Mouse (Mus musculus): ENCODE measurements around the gene Irak2. TPM values are rescaled to one million over a fixed set of nuclear protein-coding genes. Genes with fewer than 3 reads are reported as not detected.

Gene Irak2
- polyA plus RNA-seq, 1 experiment: 45.9 TPM

- H3K27me3 ChIP-seq (ENCODE audit: control insufficient read depth, insufficient read depth, insufficient read length): no peaks in the 10 kb centered on the region
- H3K4me3 ChIP-seq (ENCODE audit: insufficient read depth, poor library complexity, severe bottlenecking): no peak overlapping the region
- TF ChIP-seq MYOD1 (IDR thresholded peaks at IDR 0.05; ENCODE audit: control insufficient read depth, insufficient read length, low read depth) (no peak), FOSL1 (IDR thresholded peaks at IDR 0.05; ENCODE audit: insufficient read depth, low read length, poor library complexity, severe bottlenecking) (no peak), USF1 (IDR thresholded peaks at IDR 0.05; ENCODE audit: low read depth) (no peak), MAX (IDR thresholded peaks at IDR 0.05) (no peak), CEBPB (IDR thresholded peaks at IDR 0.05; ENCODE audit: low read depth) (no peak), MYOG (IDR thresholded peaks at IDR 0.05; ENCODE audit: control insufficient read depth, extremely low read depth, insufficient read length) (no peak), CTCF (IDR thresholded peaks at IDR 0.05; ENCODE audit: control insufficient read depth, insufficient read depth, insufficient read length) (no peak)
- H3K36me3 ChIP-seq (ENCODE audit: control insufficient read depth, insufficient read depth): peaks cover 84% of the 10 kb centered on the region
- peaks cover 2% of the 10 kb centered on the region for H3K79me3 ChIP-seq (ENCODE audit: low read depth)
- no peaks in the 10 kb centered on the region for H3K79me2 ChIP-seq (ENCODE audit: control insufficient read depth, insufficient read depth)
- H3ac ChIP-seq (ENCODE audit: control insufficient read depth, insufficient read length, low read depth): no peak overlapping the region
Observed at GRCm38 (mm10) chr6:113714276-113714675, 76.0 kb downstream of the Irak2 start.

GRCm38 (mm10) chr6:113714797-113715196, 76.5 kb downstream of the Irak2 start:
- Histone ChIP-seq H3K79me3 (ENCODE audit: low read depth) (peaks cover 2% of the 10 kb centered on the region), H3K36me3 (ENCODE audit: control insufficient read depth, insufficient read depth) (peaks cover 81% of the 10 kb centered on the region), H3K27me3 (ENCODE audit: control insufficient read depth, insufficient read depth, insufficient read length) (no peaks in the 10 kb centered on the region), H3ac (ENCODE audit: control insufficient read depth, insufficient read length, low read depth) (no peak overlapping the region), H3K4me3 (ENCODE audit: insufficient read depth, poor library complexity, severe bottlenecking) (no peak overlapping the region), H3K79me2 (ENCODE audit: control insufficient read depth, insufficient read depth) (no peaks in the 10 kb centered on the region)
- TF ChIP-seq MYOD1 (IDR thresholded peaks at IDR 0.05; ENCODE audit: control insufficient read depth, insufficient read length, low read depth) (no peak), CTCF (IDR thresholded peaks at IDR 0.05; ENCODE audit: control insufficient read depth, insufficient read depth, insufficient read length) (no peak), MYOG (IDR thresholded peaks at IDR 0.05; ENCODE audit: control insufficient read depth, extremely low read depth, insufficient read length) (no peak), MAX (IDR thresholded peaks at IDR 0.05) (no peak), CEBPB (IDR thresholded peaks at IDR 0.05; ENCODE audit: low read depth) (no peak), FOSL1 (IDR thresholded peaks at IDR 0.05; ENCODE audit: insufficient read depth, low read length, poor library complexity, severe bottlenecking) (no peak), USF1 (IDR thresholded peaks at IDR 0.05; ENCODE audit: low read depth) (no peak)

GRCm38 (mm10) chr6:113717541-113717940, 79.3 kb downstream of the Irak2 start:
- TF ChIP-seq FOSL1 (IDR thresholded peaks at IDR 0.05; ENCODE audit: insufficient read depth, low read length, poor library complexity, severe bottlenecking) (no peak), USF1 (IDR thresholded peaks at IDR 0.05; ENCODE audit: low read depth) (no peak), MYOD1 (IDR thresholded peaks at IDR 0.05; ENCODE audit: control insufficient read depth, insufficient read length, low read depth) (no peak), CTCF (IDR thresholded peaks at IDR 0.05; ENCODE audit: control insufficient read depth, insufficient read depth, insufficient read length) (no peak), MYOG (IDR thresholded peaks at IDR 0.05; ENCODE audit: control insufficient read depth, extremely low read depth, insufficient read length) (no peak), CEBPB (IDR thresholded peaks at IDR 0.05; ENCODE audit: low read depth) (no peak), MAX (IDR thresholded peaks at IDR 0.05) (no peak)
- H3K79me2 ChIP-seq (ENCODE audit: control insufficient read depth, insufficient read depth): no peaks in the 10 kb centered on the region
- peaks cover 2% of the 10 kb centered on the region for H3K79me3 ChIP-seq (ENCODE audit: low read depth)
- peaks cover 61% of the 10 kb centered on the region for H3K36me3 ChIP-seq (ENCODE audit: control insufficient read depth, insufficient read depth)
- H3ac ChIP-seq (ENCODE audit: control insufficient read depth, insufficient read length, low read depth): no peak overlapping the region
- H3K27me3 ChIP-seq (ENCODE audit: control insufficient read depth, insufficient read depth, insufficient read length): no peaks in the 10 kb centered on the region
- H3K4me3 ChIP-seq (ENCODE audit: insufficient read depth, poor library complexity, severe bottlenecking): no peak overlapping the region

GRCm38 (mm10) chr6:113719878-113720277, 81.6 kb downstream of the Irak2 start, which contains the start of gene Ghrl:
Gene Ghrl, minus strand, starts transcription at chr6:113719880.
- H3K36me3 ChIP-seq (ENCODE audit: control insufficient read depth, insufficient read depth): peaks cover 47% of the 10 kb centered on the region
- H3ac ChIP-seq (ENCODE audit: control insufficient read depth, insufficient read length, low read depth): no peak within 1 kb of the TSS
- no peaks in the 10 kb centered on the region for H3K79me3 ChIP-seq (ENCODE audit: low read depth)
- no peak within 1 kb of the TSS for H3K4me3 ChIP-seq (ENCODE audit: insufficient read depth, poor library complexity, severe bottlenecking)
- no peaks in the 10 kb centered on the region for H3K79me2 ChIP-seq (ENCODE audit: control insufficient read depth, insufficient read depth)
- TF ChIP-seq CEBPB (IDR thresholded peaks at IDR 0.05; ENCODE audit: low read depth) (no peak), USF1 (IDR thresholded peaks at IDR 0.05; ENCODE audit: low read depth) (no peak), MYOD1 (IDR thresholded peaks at IDR 0.05; ENCODE audit: control insufficient read depth, insufficient read length, low read depth) (no peak), CTCF (IDR thresholded peaks at IDR 0.05; ENCODE audit: control insufficient read depth, insufficient read depth, insufficient read length) (no peak), FOSL1 (IDR thresholded peaks at IDR 0.05; ENCODE audit: insufficient read depth, low read length, poor library complexity, severe bottlenecking) (no peak), MAX (IDR thresholded peaks at IDR 0.05) (no peak), MYOG (IDR thresholded peaks at IDR 0.05; ENCODE audit: control insufficient read depth, extremely low read depth, insufficient read length) (no peak)
- H3K27me3 ChIP-seq (ENCODE audit: control insufficient read depth, insufficient read depth, insufficient read length): no peaks in the 10 kb centered on the region

DNA sequence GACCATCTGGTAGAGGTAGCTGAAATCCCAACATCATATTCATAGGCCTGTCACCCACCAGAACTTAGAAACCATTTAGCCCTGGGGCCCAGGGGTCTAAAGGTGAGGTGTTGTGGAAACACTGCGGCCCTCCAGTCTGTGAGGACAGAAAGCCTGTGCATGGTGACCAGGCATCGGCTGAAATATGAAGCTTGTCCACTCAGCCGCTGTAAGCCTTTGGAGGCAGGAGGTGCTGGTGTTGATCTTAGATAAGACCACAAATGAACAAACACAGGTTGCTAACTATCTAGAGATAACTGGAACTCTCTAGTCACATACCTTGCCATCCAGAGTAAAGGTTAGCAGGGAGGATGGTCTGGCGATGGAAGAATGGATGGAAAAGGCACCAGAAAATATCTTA, 82.8 kb downstream of the Irak2 start:
- Histone ChIP-seq H3ac (ENCODE audit: control insufficient read depth, insufficient read length, low read depth) (no peak overlapping the region), H3K79me3 (ENCODE audit: low read depth) (no peaks in the 10 kb centered on the region), H3K4me3 (ENCODE audit: insufficient read depth, poor library complexity, severe bottlenecking) (no peak overlapping the region), H3K27me3 (ENCODE audit: control insufficient read depth, insufficient read depth, insufficient read length) (no peaks in the 10 kb centered on the region), H3K36me3 (ENCODE audit: control insufficient read depth, insufficient read depth) (peaks cover 48% of the 10 kb centered on the region), H3K79me2 (ENCODE audit: control insufficient read depth, insufficient read depth) (no peaks in the 10 kb centered on the region)
- TF ChIP-seq CEBPB (IDR thresholded peaks at IDR 0.05; ENCODE audit: low read depth): no peak
- TF ChIP-seq FOSL1 (IDR thresholded peaks at IDR 0.05; ENCODE audit: insufficient read depth, low read length, poor library complexity, severe bottlenecking): no peak
- TF ChIP-seq USF1 (IDR thresholded peaks at IDR 0.05; ENCODE audit: low read depth): no peak
- no peak for TF ChIP-seq CTCF (IDR thresholded peaks at IDR 0.05; ENCODE audit: control insufficient read depth, insufficient read depth, insufficient read length)
- no peak for TF ChIP-seq MAX (IDR thresholded peaks at IDR 0.05)
- TF ChIP-seq MYOD1 (IDR thresholded peaks at IDR 0.05; ENCODE audit: control insufficient read depth, insufficient read length, low read depth): no peak
- TF ChIP-seq MYOG (IDR thresholded peaks at IDR 0.05; ENCODE audit: control insufficient read depth, extremely low read depth, insufficient read length): no peak

Measured in C2C12 (cell line).